Mouse (Mus musculus) right cerebral cortex, postnatal 14 days (tissue): ENCODE data around the gene Gpx4.
"Not testable (repeated sequence)": the region's sequence is repeated elsewhere in the genome, so short reads cannot be mapped to it uniquely, and the experiment has no call there.

Experiments
- DNase-seq: peaks from one replicate; pipeline ENCODE4 v3.0.0; 2022

Gene Gpx4

GRCm38 (mm10) chr10:80024229-80025043 lies 22.5 kb upstream of the Gpx4 start:
- no peak for DNase-seq

- DNase-seq = no peak
These were observed 22.0 kb upstream of the Gpx4 start for GRCm38 (mm10) chr10:80025044-80025347.

GRCm38 (mm10) chr10:80025463-80025862 lies 21.5 kb upstream of the Gpx4 start:
- DNase-seq = no peak

- DNase-seq = no peak
These were observed 21.1 kb upstream of the Gpx4 start for GRCm38 (mm10) chr10:80025889-80026288.

GRCm38 (mm10) chr10:80027681-80028520 lies 19.1 kb upstream of the Gpx4 start:
- no peak for DNase-seq

- no peak for DNase-seq
These were observed 18.5 kb upstream of the Gpx4 start for GRCm38 (mm10) chr10:80028521-80028846.

- DNase-seq = no peak
These were observed 16.8 kb upstream of the Gpx4 start for GRCm38 (mm10) chr10:80030191-80030590.

- DNase-seq = no peak
These were observed 16.2 kb upstream of the Gpx4 start for GRCm38 (mm10) chr10:80030736-80031135.

- no peak for DNase-seq
These were observed 14.0 kb upstream of the Gpx4 start for GRCm38 (mm10) chr10:80032799-80033480.

GRCm38 (mm10) chr10:80033511-80034391 lies 13.2 kb upstream of the Gpx4 start:
- DNase-seq = no peak

GRCm38 (mm10) chr10:80035148-80035547 lies 11.8 kb upstream of the Gpx4 start:
- DNase-seq = no peak

- no peak for DNase-seq
These were observed 11.3 kb upstream of the Gpx4 start for GRCm38 (mm10) chr10:80035686-80036085.

GRCm38 (mm10) chr10:80036832-80037231 lies 10.1 kb upstream of the Gpx4 start:
- no peak for DNase-seq

- peak; percentile 95 for DNase-seq
These were observed 7.4 kb upstream of the Gpx4 start, which contains the start of gene Polr2e for GRCm38 (mm10) chr10:80039559-80039979. Polr2e (minus strand) TSS chr10:80039795.

- DNase-seq = not testable (repeated sequence)
These were observed 5.4 kb upstream of the Gpx4 start for GRCm38 (mm10) chr10:80041409-80042060.

GRCm38 (mm10) chr10:80044087-80044486 lies 2.9 kb upstream of the Gpx4 start:
- no peak for DNase-seq

- not testable (repeated sequence) for DNase-seq
These were observed 1.6 kb upstream of the Gpx4 start for GRCm38 (mm10) chr10:80045364-80045763.

GRCm38 (mm10) chr10:80045766-80046165 lies 1.2 kb upstream of the Gpx4 start:
- no peak for DNase-seq

GRCm38 (mm10) chr10:80048396-80048795 lies 1.4 kb downstream of the Gpx4 start:
- DNase-seq = no peak

GRCm38 (mm10) chr10:80048834-80049233 lies 1.9 kb downstream of the Gpx4 start:
- no peak for DNase-seq

- no peak for DNase-seq
These were observed 3.3 kb downstream of the Gpx4 start for GRCm38 (mm10) chr10:80050244-80050643.
